Mouse (Mus musculus) cerebellum, postnatal 14 days (tissue): ENCODE results near the gene Higd1a.

Experiments used
- DNase-seq, 2 experiments: peaks; one replicate each; pipeline ENCODE4 v3.0.0; 2021; ENCODE audit warnings: mixed read lengths in 2 of 2

Gene Higd1a

DNA sequence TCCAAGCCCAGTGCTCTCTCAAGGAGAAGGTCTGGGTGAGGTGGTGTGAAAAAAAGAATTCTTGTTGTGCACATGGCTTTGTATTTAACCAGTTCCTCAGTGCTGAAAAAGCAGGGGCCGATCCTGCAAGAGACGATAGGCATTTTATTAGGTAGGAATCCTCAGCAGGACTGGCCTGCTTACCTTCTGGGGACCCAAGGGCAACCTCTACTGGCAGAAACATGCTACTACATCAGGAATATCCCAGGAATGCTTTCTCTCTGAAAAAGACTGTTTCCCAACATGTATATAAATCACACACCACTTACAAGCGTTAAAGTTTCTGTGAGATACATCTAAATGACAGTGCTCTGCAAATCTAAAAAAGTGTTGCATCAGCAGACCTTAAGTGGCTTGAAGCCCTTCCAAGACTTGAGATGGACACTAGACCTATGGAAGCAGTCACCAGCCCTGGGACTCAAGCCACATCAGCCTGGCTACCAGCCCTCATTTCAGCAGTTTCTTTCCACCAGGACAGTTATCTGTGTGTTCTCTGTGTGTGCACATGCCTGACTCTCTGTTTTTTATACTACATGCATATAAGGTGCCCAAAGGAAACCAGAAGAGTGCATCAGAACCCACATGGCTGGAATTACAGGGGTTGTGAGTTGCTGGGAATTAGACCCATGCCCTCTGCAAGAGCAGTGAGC lies 19.0 kb upstream of the Higd1a start:
- peak; percentile 81 to 82 for DNase-seq

DNA sequence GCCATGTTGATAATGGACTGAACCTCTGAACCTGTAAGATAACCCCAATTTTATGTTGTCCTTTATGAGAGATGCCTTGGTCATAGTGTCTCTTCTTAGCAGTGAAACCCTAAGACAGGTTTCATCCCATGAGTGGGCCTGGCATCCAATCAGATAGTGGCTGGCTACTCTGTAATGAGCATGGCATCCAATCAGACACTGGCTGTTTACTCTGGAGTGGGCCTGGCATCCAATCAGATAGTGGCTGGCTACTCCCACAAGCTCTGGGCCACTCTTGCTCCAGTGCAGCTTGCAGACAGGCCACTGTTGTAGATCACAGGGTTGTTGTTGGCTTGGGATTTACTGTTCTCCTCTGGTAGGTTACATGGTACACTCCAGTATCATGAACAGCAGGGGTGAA lies 15.4 kb upstream of the Higd1a start:
- DNase-seq: no peak

DNA sequence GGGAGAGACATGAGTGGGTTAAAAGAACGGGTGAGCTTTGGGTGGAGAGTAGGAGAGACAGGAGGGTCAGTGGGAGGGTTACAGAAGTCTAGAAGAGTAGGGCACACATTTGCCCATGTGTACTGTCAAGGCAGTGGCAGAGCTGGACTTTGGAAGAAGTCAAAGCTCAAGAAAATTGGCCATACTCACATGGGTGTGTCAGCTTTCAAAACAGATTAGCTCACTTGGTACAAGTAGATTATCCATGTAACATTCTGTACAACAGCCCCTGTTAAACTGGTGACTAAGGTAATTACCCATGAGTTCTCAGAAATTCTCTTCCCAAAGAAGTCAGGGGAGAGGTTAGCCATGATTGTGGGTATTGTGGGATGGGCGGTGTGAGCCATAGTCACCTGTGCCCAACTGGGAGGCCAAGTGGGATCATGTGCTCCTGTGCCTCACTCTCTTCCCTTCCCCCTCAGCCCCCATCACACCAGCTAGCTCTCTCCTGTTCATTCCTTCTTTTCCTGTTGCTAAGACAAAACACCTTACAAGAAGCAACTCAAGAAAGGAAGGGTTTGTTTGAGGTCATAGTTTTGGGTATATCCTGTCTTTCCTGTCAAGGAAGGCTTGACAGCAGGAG lies 14.0 kb upstream of the Higd1a start:
- DNase-seq: no peak

DNA sequence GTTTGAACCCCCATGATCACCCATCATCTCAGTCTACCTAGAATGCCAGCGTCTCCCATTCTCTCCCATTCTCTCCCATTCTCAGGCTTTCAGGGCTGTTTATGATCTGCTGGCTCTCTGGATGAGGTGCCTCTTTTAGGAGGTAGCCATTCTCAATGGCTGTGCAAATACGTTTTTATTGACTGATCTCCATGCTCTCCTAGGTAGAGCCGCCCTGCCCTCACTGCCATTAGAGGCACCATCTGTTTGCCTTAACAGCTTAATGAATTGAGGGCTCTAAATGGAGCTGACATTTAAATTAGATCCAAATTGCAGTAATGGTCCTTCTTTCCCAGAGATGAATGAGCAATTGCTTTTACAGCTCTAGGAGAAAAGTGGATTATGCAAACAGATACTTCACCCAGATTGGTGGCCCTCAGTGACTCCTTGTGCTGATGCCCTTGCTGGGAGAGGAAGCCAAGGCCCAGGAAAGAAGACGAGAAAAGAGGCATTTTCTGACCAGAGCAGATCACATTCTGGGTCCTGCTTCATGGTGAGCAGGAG lies 11.9 kb upstream of the Higd1a start:
- no peak for DNase-seq

DNA sequence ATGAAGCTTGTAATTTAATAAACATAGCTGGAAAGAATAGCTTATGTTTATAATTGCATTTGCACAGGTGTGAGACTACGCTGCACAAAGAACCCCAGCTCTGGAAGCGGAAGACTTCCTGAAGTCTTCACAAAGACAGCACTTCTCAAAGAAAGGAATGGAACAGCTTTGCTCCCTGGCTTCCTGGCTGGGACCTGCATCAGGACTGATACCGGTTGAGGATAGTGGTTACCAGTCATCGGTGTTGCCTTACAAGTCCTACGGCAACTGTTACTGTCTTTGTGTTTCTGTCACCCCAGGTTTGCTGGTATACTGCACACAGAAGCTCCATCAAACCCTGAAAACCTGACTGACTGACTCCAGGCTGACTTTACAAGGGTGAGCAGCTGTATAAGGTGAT lies 11.3 kb upstream of the Higd1a start:
- no peak for DNase-seq

DNA sequence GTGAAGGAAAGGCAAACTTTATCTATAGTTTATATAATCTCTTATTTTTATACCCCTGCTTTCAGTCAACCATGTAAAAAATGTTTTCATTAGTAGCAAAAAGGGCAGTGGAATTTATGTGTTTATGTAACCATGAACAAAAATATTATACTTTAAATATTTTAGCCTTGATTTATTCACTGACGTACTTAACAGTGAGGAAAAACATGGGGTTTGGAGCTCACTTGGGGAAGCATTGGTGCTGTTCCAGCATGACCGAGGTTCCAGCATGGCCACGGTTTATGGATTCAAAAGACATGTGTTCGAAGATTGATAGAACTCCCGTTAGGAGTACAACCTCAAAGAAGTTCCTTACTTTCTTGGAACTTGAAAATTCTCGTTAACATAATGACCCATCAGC lies 10.1 kb upstream of the Higd1a start:
- no peak for DNase-seq

DNA sequence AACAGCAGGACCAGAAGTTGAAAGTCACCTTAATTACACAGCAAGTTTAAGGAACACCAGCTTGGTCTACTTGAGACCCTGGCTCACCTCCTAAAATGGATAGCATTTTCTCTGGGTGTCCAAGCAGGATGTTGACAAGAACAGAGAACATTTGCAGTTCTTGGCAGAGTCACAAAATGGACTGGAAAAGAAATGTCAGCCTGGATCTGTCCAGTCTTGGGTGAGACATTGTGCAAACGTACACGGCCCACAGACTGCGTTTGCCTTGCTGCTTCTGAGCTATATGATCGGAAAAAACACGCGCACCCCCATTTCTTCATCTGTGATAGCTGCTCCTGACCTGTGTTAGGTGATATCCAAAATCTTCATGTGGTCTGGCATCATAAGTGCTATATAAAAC lies 9.5 kb upstream of the Higd1a start:
- DNase-seq: no peak

DNA sequence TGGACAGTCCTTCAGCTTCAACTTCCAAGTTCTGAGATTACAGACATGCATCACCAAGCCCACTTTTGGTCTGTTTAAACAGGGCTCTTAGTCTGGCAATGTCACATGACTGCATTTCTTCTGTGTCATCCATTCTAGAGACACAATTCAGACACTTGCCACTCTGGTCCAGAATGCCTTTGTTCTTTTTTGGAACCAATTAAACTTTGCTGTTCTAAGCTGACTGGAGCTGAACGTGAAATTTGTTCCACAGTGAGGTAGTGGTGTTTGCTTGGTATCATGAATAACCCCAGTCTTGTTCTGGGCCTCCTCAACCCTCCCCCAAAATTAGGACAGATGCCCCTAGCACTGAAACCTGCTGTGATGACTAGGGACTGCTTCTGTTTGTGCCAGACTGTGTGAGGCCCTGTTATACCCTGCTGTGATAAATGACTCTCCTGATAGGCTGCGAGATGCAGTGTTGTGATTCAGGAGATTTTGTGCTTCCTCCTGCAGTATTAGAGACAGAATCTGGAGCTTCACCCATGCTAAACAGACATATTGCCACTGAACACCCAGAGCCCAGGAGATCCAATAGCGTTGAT lies 7.4 kb upstream of the Higd1a start:
- DNase-seq: no peak

DNA sequence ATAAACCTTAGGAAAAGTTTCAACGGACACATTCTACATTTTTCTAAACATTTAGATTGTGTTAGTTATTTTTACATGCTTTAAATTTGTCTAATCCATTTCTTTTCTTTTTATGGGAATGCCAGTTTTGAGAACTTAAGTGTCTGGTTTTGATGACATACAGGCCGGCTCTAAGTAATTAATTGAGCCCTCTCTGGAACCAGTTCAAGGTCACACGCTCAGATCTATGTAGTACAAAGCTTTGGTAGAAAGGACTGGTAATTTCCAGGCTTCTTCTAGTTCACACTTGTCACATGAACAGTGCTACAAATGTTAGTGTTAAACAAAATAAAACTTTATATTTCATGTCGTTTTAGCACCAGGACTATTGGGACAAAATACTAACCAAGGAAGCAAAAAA lies 6.7 kb upstream of the Higd1a start:
- DNase-seq: no peak

DNA sequence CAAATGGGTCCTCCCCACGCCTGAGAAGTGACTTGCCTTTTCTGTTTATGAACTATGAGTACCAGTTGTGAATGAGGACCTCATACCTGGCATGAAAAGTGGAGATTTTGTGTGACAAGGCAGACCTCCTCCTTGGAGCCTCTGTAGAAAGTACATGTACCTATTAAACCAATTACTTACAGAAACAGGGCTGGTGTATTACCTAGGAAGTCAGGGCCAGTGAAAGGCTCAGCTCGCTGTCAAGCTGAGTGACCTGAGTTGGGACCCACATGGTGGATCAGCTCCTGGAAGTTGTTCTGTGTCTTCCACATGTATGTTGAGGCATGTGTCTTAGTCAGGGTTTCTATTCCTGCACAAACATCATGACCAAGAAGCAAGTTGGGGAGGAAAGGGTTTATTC lies 2.8 kb upstream of the Higd1a start:
- no peak for DNase-seq

DNA sequence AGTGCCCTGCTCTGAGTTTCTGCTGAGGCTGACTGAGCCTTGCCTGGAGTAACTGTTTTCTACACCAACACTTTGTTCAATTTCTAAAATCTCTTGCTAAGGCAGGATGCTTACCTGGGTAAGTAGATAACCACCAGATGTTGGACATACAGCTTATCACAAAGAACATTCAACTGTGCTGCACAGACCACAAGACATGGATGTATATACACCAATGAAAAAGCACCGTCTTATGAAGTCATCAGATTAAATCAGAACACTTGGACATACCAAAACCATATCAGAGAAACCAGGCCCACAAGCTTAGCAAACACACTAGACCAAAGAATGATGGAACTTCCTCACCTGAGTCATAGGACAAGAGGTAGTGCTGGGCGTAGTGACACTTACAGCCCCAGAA lies 1.2 kb upstream of the Higd1a start:
- DNase-seq: no peak

DNA sequence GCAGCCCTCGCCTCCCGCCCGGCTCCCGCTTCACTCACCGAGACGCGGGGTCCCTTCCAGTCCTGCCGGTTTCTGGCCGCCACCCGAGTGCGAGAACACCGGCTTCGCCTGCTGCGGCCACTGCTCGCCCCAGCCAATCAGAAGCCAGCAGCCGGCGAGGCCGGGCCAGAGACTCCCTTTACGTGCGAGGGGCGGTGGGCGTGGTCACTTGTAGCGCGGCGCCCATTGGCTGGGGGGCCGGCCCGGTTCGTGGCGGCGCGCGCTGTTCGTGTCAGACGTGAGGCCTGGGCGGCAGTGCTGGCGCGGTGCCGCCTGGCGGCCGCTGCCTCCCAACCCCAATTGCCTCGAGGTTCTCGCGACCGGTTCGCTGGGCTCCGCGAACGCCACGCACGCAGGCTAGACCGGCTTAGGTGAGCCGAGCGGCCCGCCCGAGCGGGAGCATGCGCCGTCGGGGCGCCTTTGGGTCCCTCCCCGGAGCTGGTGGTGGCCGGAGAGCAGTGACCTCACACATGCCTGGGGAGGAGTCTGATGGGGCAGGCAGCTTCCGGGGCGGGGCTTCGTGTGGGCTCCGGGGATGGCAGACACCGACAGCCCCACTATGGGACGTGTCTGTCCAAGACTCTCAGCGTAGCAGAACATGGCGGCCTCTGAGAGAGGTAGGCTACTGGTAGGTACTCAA lies 549 bp downstream of the Higd1a start:
- DNase-seq: peak; percentile 98 to 99

DNA sequence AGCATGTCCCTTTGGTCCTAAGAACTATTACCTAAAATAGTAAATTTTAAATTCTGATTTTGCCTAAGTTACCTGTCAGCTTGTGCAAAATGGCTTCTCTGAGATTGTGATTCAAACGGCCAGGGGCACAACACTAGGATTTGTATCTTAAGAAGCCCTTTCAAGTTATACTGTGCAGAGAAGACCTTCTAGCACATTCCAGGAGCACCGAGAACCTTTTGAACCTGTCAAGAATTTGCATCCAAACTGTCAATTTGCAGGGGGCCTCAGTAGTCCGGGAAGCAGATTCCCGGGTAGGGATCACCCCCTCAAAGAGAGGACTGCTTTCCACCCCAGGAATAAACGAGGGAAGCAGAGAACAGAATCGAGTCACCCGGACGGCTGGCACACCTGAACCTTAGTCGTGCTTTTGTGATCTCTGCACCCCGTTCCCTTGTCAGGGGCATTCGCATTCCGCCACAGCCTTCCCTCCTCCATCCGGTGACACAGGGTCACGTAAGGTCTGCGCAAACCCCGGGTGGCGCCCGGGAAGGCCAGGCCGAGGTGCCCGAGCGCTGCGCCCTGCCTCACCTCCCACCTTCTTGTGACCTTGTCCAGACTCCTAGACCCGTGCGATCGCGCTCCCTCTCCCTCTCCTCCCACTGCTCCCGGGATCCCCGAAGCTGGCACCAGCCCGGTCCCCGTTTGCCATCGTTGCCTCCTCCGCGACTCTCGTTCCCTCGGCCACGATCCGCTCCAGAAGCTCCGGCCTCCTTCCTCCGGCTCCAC lies 1.3 kb downstream of the Higd1a start:
- no peak for DNase-seq

DNA sequence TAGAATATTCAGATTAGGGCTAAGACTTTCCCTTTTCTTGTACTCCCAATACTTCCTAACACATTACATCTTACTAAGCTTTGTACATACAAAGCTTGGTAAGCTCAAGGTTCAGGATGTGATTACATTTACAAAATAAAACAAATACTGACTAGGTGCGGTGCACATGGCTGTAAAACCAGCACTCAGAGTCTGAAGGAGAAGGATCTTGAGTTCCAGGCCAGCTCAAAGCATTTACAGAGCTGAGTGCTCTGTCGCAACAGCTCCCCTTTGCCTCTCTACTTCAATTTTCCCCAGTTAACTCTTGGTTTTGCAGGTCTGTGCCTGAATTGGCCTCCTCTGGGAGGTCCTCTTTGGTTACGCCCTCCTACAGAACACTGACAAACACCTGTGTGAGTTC lies 3.9 kb downstream of the Higd1a start:
- no peak for DNase-seq

DNA sequence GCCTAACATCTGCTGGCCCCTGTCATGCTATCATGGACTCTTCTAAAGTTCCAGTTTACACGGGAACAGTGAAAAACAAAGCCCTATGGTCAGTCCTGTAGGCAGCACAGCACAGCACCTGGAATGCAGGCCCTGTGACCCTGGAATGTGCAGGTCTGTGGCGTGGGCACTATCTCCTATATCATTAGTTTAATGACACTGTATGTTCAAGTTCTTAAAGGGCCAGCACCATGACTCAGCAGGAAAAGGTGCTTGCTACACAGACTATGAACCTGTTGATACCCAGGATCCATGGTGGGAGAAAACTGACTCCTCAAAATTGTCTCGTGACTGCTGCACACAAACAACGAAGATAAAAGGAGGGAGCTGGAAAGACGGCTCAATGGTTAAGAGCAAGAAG lies 10.3 kb downstream of the Higd1a start:
- no peak for DNase-seq

DNA sequence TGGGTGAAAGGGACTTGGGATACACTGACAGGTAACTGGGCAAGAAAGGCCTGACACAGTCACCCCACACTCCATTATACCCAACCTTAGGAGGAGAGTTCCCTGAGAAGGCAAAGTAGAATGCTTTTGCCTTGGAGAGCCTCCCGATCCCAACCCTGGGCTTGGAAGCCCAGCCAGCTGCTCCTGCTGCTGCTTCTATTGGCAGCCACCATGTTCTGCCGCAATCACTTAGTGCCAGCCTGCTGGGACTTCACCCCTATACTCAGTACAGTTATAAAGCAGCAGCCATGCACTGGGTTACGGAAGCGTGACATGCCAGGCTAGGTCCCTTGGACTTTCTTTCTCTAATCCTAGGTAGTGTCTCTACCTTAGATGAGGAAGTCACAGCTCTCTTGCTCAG lies 11.0 kb downstream of the Higd1a start:
- no peak for DNase-seq

DNA sequence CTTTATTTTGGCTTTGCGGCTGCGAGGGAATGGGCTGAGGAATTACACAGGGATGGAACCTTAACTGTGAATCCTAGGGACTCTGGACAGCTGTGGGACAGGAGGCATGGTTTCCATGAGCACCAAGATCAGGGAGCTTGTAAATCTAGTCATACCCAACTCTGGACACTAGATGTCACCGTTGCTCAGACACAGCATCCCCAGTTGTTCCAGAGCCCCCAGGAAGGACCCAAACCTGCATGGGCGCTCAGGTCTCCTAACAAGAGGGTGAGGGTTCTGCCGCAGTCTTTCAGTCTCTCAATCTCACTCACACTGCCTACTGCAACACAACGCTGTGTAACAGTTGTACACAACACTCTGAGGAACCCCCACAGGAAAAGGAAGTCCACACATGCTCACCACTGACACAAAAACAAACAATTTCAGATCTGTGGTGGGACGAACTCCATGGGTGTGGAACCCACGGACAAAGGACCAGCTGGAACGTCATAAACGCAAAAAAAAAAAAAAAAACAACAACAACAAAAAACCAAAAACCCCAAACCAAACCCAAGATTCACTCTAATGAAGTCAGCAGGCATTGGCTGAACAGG lies 11.5 kb downstream of the Higd1a start:
- peak; percentile 51 to 53 for DNase-seq

DNA sequence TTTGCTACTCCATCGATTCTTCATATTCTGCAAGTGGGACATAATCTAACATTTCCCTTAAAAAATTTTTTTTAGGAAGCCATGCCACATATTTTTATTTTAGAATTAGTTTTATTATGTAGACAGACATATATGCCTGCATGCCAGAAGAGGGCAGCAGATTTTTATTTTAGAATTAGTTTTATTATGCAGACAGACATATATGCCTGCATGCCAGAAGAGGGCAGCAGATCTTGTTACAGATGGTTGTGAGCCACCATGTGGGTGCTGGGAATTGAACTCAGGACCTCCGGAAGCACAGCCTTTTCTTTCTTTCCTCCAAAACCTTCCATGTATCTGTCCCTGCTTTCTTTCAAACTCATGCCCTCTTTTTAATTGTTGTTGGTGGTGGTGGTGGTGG lies 15.2 kb downstream of the Higd1a start:
- DNase-seq: no peak

DNA sequence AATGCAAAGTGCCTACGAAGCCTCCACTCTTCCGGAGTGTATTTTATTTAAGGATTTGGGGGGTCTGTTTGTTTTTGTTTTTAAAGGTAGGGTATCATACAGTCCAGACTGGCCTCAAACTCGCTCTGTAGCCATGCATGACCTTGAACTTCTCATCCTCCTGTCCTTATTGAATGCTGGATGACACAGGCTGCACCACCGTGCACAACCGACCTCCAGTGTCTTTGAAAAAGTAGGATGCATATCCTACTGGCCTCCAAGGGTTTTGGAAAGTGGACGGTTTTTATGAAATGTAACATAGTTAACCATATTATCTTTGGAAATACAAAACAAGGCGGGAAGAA lies 18.6 kb downstream of the Higd1a start:
- DNase-seq: no peak

DNA sequence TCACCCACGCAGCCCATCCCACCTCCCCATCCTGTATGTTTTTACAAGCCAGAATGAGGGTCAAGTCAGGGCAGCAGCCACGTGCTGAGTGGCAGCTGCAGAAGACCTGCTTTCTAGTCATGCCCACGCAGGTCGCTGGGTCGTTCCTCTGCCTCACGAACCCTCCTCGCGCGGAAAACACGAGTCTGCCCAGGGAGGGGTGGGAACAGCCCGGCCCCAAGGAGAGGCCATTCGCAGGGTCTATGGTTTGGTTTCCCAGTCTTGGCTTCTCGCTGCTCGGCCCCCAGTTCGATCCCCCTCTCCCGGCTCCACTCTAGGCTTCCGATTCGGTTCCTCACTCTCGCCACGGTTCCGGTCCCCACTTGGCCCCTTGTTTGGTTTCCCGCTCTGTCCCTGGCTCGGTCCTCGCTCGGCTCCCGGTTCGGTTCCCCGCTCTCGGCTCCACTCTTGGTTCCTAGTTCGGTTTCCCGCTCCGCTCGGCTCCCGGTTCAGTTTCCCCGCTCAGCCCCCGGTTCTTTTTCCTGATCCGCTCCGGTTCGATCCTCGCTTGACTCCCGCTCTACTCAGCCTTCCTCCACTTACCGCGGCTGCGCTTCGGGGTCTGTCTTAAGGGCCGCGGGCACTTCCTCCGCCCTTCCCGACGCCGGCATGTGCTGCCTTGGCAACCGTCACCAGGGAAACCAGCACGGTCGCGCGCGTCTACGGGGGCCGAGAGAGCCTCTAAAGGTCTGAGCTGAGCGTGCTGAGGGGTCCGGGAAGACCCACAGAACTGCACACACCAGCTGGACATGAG lies 19.1 kb downstream of the Higd1a start, which contains the start of gene Ccdc13:
Ccdc13 (minus strand) TSS at position 633 of the 793 bp plus-strand sequence.
- peak; percentile 82 to 87 for DNase-seq

DNA sequence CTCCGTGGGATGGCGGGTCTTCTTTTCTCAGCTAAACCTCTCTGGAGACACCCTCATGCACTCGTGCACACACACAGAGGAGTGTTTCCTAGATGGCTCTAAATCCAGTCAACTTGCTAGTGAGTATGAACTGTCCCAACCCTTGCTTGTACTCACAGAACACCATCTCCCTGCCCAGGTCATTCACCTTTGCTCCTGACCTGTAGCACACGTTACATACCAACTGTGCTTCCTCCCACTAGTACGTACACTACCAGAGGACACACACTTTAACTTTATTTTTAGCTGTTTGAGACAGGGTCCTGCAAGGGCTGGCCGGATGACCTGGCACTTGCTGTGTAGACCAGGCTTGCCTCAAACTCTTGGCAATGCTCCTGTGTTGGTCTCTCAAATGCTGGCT lies 20.2 kb downstream of the Higd1a start:
- DNase-seq: no peak

DNA sequence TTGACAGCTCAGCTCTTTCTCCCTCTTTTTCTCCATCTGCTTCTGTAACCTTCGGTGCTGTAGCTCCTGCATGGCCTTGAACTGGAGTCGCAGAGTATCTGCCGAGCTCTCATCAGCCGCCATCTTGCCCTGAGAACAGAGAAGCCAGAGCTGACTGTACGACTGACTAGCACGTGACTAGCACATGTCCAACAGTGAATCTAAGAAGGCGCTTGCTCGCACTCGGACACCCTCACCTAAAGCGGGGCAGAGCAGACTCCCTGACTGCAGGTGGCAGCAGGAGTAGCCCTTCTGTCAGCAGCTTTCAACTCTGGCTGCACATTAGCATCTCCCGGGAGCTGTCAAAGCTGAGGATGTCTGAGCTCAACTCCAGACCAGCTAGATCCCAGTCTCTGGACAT lies 24.3 kb downstream of the Higd1a start:
- no peak for DNase-seq
